In the genomic region with DNA sequence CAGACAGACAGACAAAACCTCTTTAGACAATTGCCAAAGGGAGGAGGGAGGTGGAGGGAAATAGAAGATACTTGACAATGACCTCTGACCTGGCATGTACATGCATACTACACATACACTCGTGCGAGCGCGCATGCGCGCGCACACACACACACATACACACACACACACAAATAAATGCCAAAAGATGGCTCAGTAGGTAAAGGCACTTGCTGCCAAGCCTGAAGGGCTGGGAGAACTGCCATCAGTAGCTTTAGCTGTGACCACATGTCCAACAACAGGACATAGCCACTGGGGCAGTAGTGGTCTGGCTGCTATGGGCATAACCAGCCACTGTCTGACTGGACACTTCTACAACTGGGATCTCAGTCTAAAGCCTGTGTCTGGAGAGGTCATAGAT, we compare ENCODE assay signal across 18 mouse cellular contexts. TPM values are rescaled to one million over a fixed set of nuclear protein-coding genes. Genes with fewer than 3 reads are reported as not detected.
"Had no signal": no experiment of that assay in that cellular context is flagged by ENCODE, and none has a peak within 500 bp of the region (broad histone marks: within the 10 kb centered on the region; RNA-seq: fewer than 3 reads in every experiment).

No protein-coding gene starts in this region.

- DNase-seq: kidney, postnatal 10 days; kidney, postnatal 4 days; lung, adult 2 months; lung, postnatal 36 days; retina, postnatal 1 day; thymus, adult 2 months; thymus, postnatal 25 days had no signal

- H3K36me3 ChIP-seq: liver, embryonic 15.5 days; midbrain, embryonic 12.5 days; neural tube, embryonic 13.5 days had no signal

- H3K9ac ChIP-seq: liver, embryonic 15.5 days; midbrain, embryonic 12.5 days; neural tube, embryonic 13.5 days; stomach, embryonic 15.5 days had no signal

- H3K9me3 ChIP-seq: limb, embryonic 10.5 days; liver, embryonic 15.5 days; midbrain, embryonic 12.5 days; neural tube, embryonic 13.5 days; stomach, embryonic 15.5 days had no signal

- H3K4me3 ChIP-seq: layer of hippocampus, adult 2 months; limb, embryonic 10.5 days; liver, embryonic 15.5 days; midbrain, embryonic 12.5 days; neural tube, embryonic 13.5 days; stomach, embryonic 15.5 days had no signal

- ATAC-seq: lung, postnatal 0 days; midbrain, embryonic 16.5 days had no signal

- H3K4me2 ChIP-seq: liver, embryonic 11.5 days; liver, embryonic 15.5 days; midbrain, embryonic 12.5 days; neural tube, embryonic 13.5 days; stomach, embryonic 15.5 days had no signal

- H3K27ac ChIP-seq: layer of hippocampus, adult 2 months; limb, embryonic 10.5 days; liver, embryonic 15.5 days; midbrain, embryonic 12.5 days; neural tube, embryonic 13.5 days; stomach, embryonic 15.5 days had no signal

- H3K27me3 ChIP-seq: liver, embryonic 15.5 days; midbrain, embryonic 12.5 days; neural tube, embryonic 13.5 days; stomach, embryonic 15.5 days had no signal

RNA-seq across cellular contexts. Expression of a gene that starts 15.3 kb away (rescaled TPM):
- total RNA-seq: megakaryocyte progenitor cell, adult 5-6 weeks had no signal
- polyA plus RNA-seq: liver, embryonic 15.5 days; spleen, adult 2 months had no signal

RNA-seq across cellular contexts. Expression of a gene that starts 21.1 kb away (rescaled TPM):
- total RNA-seq: megakaryocyte progenitor cell, adult 5-6 weeks had no signal
